Comparison of ENCODE assay signal across 15 mouse cellular contexts in genomic region chr19:5834260-5834925, GRCm38 (mm10). TPM values are rescaled to one million over a fixed set of nuclear protein-coding genes. Genes with fewer than 3 reads are reported as not detected.
DNase-seq lines count a peak whose midpoint lies in the region; ATAC-seq and TF ChIP-seq lines count a peak whose summit lies in the region.
"Had no signal": no experiment of that assay in that cellular context is flagged by ENCODE, and none has a peak within 500 bp of the region (broad histone marks: within the 10 kb centered on the region; RNA-seq: fewer than 3 reads in every experiment).

No protein-coding gene starts in this region.

- peak; percentile 65 for ATAC-seq in lung, embryonic 16.5 days (ENCODE audit: low read depth)
- no peak for ATAC-seq in erythroid progenitor cell, adult 5-6 weeks (replicated peaks; ENCODE audit: low FRiP score, poor library complexity, severe bottlenecking)

- DNase-seq in gastrocnemius, adult 2 months: peak; percentile 67
- no peak for DNase-seq in gastrocnemius, postnatal 14 days
- no peak for DNase-seq in lung, postnatal 10 days
- peak; percentile 71 for DNase-seq in kidney, adult 9 months
- DNase-seq in cerebellum, postnatal 25 days: no peak
- DNase-seq: cerebellum, adult 9-10 months; layer of hippocampus, postnatal 36 days; spleen, adult 18-20 months; thymus, adult 18-20 months had no signal

- peak overlapping the region; percentile 98 for H3K27ac ChIP-seq in gastrocnemius, adult 2 months
- H3K27ac ChIP-seq in lung, embryonic 16.5 days (ENCODE audit: low read length): peak overlapping the region; percentile 49
- peak overlapping the region; percentile 100 for H3K27ac ChIP-seq in macrophage
- H3K27ac ChIP-seq: embryonic facial prominence, embryonic 15.5 days; liver, embryonic 14.5 days had no signal

- H3K27me3 ChIP-seq in lung, embryonic 16.5 days (ENCODE audit: control insufficient read depth, insufficient read depth, low read depth, low read length): no peaks in the 10 kb centered on the region
- H3K27me3 ChIP-seq: embryonic facial prominence, embryonic 15.5 days; heart, embryonic 12.5 days had no signal

- 71% methylated on average over 12 of the region's 12 CpGs for WGBS in lung, embryonic 16.5 days
- 94% methylated on average over 11 of the region's 12 CpGs for WGBS in macrophage (ENCODE audit: missing documents)

- no peaks in the 10 kb centered on the region for H3K36me3 ChIP-seq in lung, embryonic 16.5 days (ENCODE audit: control insufficient read depth, insufficient read depth, low read length)
- H3K36me3 ChIP-seq in macrophage (ENCODE audit: inconsistent target): peaks cover 14% of the 10 kb centered on the region
- H3K36me3 ChIP-seq: embryonic facial prominence, embryonic 15.5 days had no signal

- intact Hi-C loops in gastrocnemius, adult 2 months (cut with DNase I): no loop called here
- intact Hi-C loops in gastrocnemius, postnatal 14 days (cut with DNase I; ENCODE audit: low total_unique reads): no loop called here

- no peak overlapping the region for H3K9ac ChIP-seq in lung, embryonic 16.5 days (ENCODE audit: low read length)
- H3K9ac ChIP-seq: embryonic facial prominence, embryonic 15.5 days; heart, embryonic 12.5 days; liver, embryonic 14.5 days had no signal

- TF ChIP-seq CTCF in gastrocnemius, adult 2 months (IDR thresholded peaks at IDR 0.05): no peak

- peaks cover 15% of the 10 kb centered on the region for H3K4me1 ChIP-seq in lung, embryonic 16.5 days (replicated peaks; ENCODE audit: control insufficient read depth, insufficient read depth, low read length)

- H3K4me2 ChIP-seq in lung, embryonic 16.5 days (ENCODE audit: low read depth, low read length): no peak overlapping the region
- H3K4me2 ChIP-seq: embryonic facial prominence, embryonic 15.5 days; heart, embryonic 12.5 days had no signal

- H3K9me3 ChIP-seq in lung, embryonic 16.5 days (ENCODE audit: control insufficient read depth, low read length): no peaks in the 10 kb centered on the region
- H3K9me3 ChIP-seq: embryonic facial prominence, embryonic 15.5 days; heart, embryonic 12.5 days had no signal

- peak overlapping the region; percentile 94 for H3K4me3 ChIP-seq in gastrocnemius, adult 2 months
- H3K4me3 ChIP-seq in lung, embryonic 16.5 days (ENCODE audit: low read length): no peak overlapping the region
- no peak overlapping the region for H3K4me3 ChIP-seq in macrophage (ENCODE audit: inconsistent target)
- H3K4me3 ChIP-seq: embryonic facial prominence, embryonic 15.5 days; heart, embryonic 12.5 days had no signal

- peaks cover 100% of the 10 kb centered on the region for H3K79me2 ChIP-seq in macrophage (ENCODE audit: inconsistent target)

RNA-seq across cellular contexts. Expression of gene Frmd8, which starts 40.7 kb away (rescaled TPM):
- total RNA-seq in gastrocnemius, adult 2 months (2021): 1 to 10 TPM; 3.4 to 4.0 TPM
- total RNA-seq in gastrocnemius, postnatal 14 days (2021): 1 to 10 TPM; 7.1 to 7.7 TPM
- 56.4 and 61.1 TPM in 2 replicates for polyA plus RNA-seq in lung, embryonic 16.5 days (2015; fragmentation: Nextera tagmentation; extraction: Ambion mirVana)
- total RNA-seq in macrophage (2018; cell fraction: chromatin; rRNA removed): 10 to 100 TPM in 20 of 26 experiments, 1 to 10 TPM in 6; 4.2 to 72.2 (median 26.5) TPM
- 10 to 100 TPM; 14.6 to 30.6 (median 23.5) TPM for total RNA-seq in macrophage (2018; cell fraction: cytosol; rRNA removed)
- total RNA-seq in macrophage (2018; cell fraction: nucleus; rRNA removed): 10 to 100 TPM in 25 of 26 experiments, 1 to 10 TPM in 1; 8.8 to 44.5 (median 22.9) TPM
- polyA plus RNA-seq in macrophage (2018): 8.1 to 26.2 TPM (median 19.8 TPM) in 3 replicates
- total RNA-seq in erythroid progenitor cell, adult 5-6 weeks (2015; ENCODE audit: low replicate concordance): 3.6 and 9.2 TPM in 2 replicates
- total RNA-seq in erythroid progenitor cell, adult 5-6 weeks (2017; ENCODE audit: low replicate concordance): 4.2 and 6.0 TPM in 2 replicates

RNA-seq across cellular contexts. Expression of gene Slc25a45, which starts 43.2 kb away (rescaled TPM):
- under 1 TPM; 0.79 to 0.84 TPM for total RNA-seq in gastrocnemius, adult 2 months (2021)
- 1 to 10 TPM; 2.1 to 2.3 TPM for total RNA-seq in gastrocnemius, postnatal 14 days (2021)
- 5.7 and 6.2 TPM in 2 replicates for polyA plus RNA-seq in lung, embryonic 16.5 days (2015; fragmentation: Nextera tagmentation; extraction: Ambion mirVana)
- total RNA-seq in macrophage (2018; cell fraction: chromatin; rRNA removed): 100 to 1,000 TPM in 13 of 26 experiments, 10 to 100 TPM in 11, 1 to 10 TPM in 2; 8.2 to 252 (median 93.8) TPM
- 10 to 100 TPM; 23.1 to 86.6 (median 55.7) TPM for total RNA-seq in macrophage (2018; cell fraction: cytosol; rRNA removed)
- 100 to 1,000 TPM in 15 of 26 experiments, 10 to 100 TPM in 11; 18.0 to 263 (median 107) TPM for total RNA-seq in macrophage (2018; cell fraction: nucleus; rRNA removed)
- polyA plus RNA-seq in macrophage (2018): 44.6 to 74.8 TPM (median 53.2 TPM) in 3 replicates
- total RNA-seq in erythroid progenitor cell, adult 5-6 weeks (2015; ENCODE audit: low replicate concordance): 2.9 and 8.8 TPM in 2 replicates
- total RNA-seq in erythroid progenitor cell, adult 5-6 weeks (2017; ENCODE audit: low replicate concordance): 7.2 and 7.8 TPM in 2 replicates

RNA-seq across cellular contexts. Expression of gene Tigd3, which starts 59.6 kb away (rescaled TPM):
- total RNA-seq in gastrocnemius, adult 2 months (2021): under 1 TPM; 0.10 to 0.20 TPM
- total RNA-seq in gastrocnemius, postnatal 14 days (2021): under 1 TPM; 0.42 to 0.66 TPM
- 2.5 and 3.2 TPM in 2 replicates for polyA plus RNA-seq in lung, embryonic 16.5 days (2015; fragmentation: Nextera tagmentation; extraction: Ambion mirVana)
- total RNA-seq in macrophage (2018; cell fraction: chromatin; rRNA removed): 1 to 10 TPM; 1.4 to 4.4 (median 2.5) TPM
- under 1 TPM in 24 of 26 experiments, not detected in 2; 0.07 to 0.34 (median 0.16) TPM for total RNA-seq in macrophage (2018; cell fraction: cytosol; rRNA removed)
- 1 to 10 TPM in 25 of 26 experiments, under 1 TPM in 1; 0.81 to 6.3 (median 2.3) TPM for total RNA-seq in macrophage (2018; cell fraction: nucleus; rRNA removed)
- 0.16 to 0.59 TPM (median 0.16 TPM) in 3 replicates for polyA plus RNA-seq in macrophage (2018)
- total RNA-seq in erythroid progenitor cell, adult 5-6 weeks (2015; ENCODE audit: low replicate concordance): 3.8 and 4.7 TPM in 2 replicates
- 8.2 and 9.4 TPM in 2 replicates for total RNA-seq in erythroid progenitor cell, adult 5-6 weeks (2017; ENCODE audit: low replicate concordance)

Comparison
In these comparisons a context has a peak if more than half of its experiments do, and no peak if none do; other contexts are left out.
1. DNase-seq: peak in gastrocnemius, adult 2 months (single experiment) and kidney, adult 9 months (single experiment); none in gastrocnemius, postnatal 14 days (single experiment), lung, postnatal 10 days (single experiment) and cerebellum, postnatal 25 days (0 of 2).
2. H3K27ac ChIP-seq: peak in every context shown above with its lines; median percentile 100 in macrophage; 98 in gastrocnemius, adult 2 months; 49 in lung, embryonic 16.5 days.